Mouse (Mus musculus) midbrain, embryonic 12.5 days (tissue): Measurements from ENCODE around the gene Pnpla6. TPM values are rescaled to one million over a fixed set of nuclear protein-coding genes. Genes with fewer than 3 reads are reported as not detected.
A peak's percentile ranks its signal among the peaks of the same experiment; 100 is the strongest.

Experiments used
- ATAC-seq: fragments of 200-750 bp; cut with Nextera tagmentation; 2 replicates; pipeline ENCODE4 v1.8.0; 2017; ENCODE audit warnings: low read depth, moderate TSS enrichment, moderate library complexity; ENCODE audit not compliant: low FRiP score
- H3K27ac ChIP-seq: fragments of 300-500 bp; sonication (generic); replicated peaks from 2 replicates; pipeline ENCODE4 v1.5.1; 2016; ENCODE audit warnings: mild to moderate bottlenecking
- H3K27me3 ChIP-seq: fragments of 300-500 bp; sonication (generic); 2 replicates; pipeline ENCODE4 v1.6.1; 2016; ENCODE audit warnings: mild to moderate bottlenecking
- H3K36me3 ChIP-seq: fragments of 300-500 bp; sonication (generic); 2 replicates; pipeline ENCODE4 v1.6.1; 2016
- H3K4me1 ChIP-seq: fragments of 300-500 bp; sonication (generic); 2 replicates; pipeline ENCODE4 v1.6.1; 2016
- H3K4me2 ChIP-seq: fragments of 300-500 bp; sonication (generic); replicated peaks from 2 replicates; pipeline ENCODE4 v1.6.1; 2016; ENCODE audit warnings: mild to moderate bottlenecking, moderate library complexity
- H3K4me3 ChIP-seq: fragments of 300-500 bp; sonication (generic); 2 replicates; pipeline ENCODE4 v1.5.1; 2016; ENCODE audit warnings: mild to moderate bottlenecking
- H3K9ac ChIP-seq: fragments of 300-500 bp; sonication (generic); replicated peaks from 2 replicates; pipeline ENCODE4 v1.6.1; 2016; ENCODE audit warnings: mild to moderate bottlenecking, moderate library complexity
- H3K9me3 ChIP-seq: fragments of 300-500 bp; sonication (generic); 2 replicates; pipeline ENCODE4 v1.6.1; 2016; ENCODE audit warnings: mild to moderate bottlenecking
- WGBS: fragments of 180-500 bp; shearing (Covaris S2); methylation state at CpG from one replicate; pipeline ENCODE4 v1.1.7; 2016; 5-methylcytosine and 5-hydroxymethylcytosine counted together
- polyA plus RNA-seq: library from polyadenylated mRNA; unstranded; fragments of >200 nt; fragmentation: Nextera tagmentation; extraction: Ambion mirVana; gene quantifications from 2 replicates; pipeline ENCODE4 v1.2.1, GENCODE M21; 2016

Pnpla6 gene
- polyA plus RNA-seq, 1 experiment from 2014 or later, result 30.5 TPM

DNA sequence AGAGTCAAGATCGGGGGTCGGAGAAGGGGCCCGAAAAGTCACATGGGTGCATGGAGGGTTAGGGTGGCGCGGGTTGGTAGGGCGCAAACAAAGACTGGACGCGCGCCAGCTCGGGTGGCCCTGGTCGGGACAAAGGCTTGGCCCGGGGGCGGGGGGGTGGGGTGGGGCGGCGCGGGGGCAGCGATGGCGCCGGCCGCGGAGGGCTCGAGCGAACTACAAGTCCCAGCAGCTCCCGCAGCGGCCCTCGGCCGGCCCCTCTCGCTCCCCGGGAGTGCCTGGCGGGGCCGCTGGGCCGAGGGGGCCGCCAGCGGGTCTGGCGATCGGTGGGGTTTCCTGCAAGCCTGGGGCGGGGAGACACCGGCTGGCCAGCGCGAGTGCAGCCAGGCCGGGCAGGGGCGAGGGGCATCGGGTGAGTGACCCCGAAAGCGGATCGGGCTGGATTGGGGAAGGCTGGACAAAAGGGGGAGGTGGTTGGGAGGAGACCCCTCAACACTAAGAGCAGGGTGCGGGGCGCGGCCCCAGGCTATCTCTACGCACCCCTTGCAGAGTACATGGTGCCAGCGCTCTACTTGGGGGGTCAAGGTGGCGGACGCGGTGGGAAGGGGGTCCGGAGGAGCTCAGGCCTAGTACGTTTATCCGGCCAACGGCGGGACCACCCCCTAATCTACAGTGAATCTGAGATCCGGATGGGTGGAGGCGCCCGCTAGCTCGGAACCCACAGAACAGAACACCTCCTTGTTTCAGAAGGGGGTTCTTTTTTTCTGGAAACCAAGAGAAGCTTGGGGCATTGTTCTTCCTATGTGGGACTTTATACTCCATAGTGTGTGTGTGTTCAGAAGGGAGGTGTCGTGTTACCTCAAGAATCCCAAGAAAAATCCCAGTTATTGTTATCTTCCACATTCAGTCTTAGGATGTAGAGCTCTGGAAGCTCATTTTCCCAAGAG lies 22.0 kb upstream of the Pnpla6 start, which contains the start of gene Zfp358:
Gene Zfp358 (plus strand): TSS at position 238 of the 944 bp plus-strand sequence.
- Histone ChIP-seq H3K27ac (peak within 1 kb of the TSS; percentile 84), H3K4me2 (peak within 1 kb of the TSS; percentile 68), H3K9me3 (peaks cover 10% of the 10 kb centered on the region; the same call in 1 of the 2 replicates), H3K36me3 (peaks cover 36% of the 10 kb centered on the region), H3K9ac (peak within 1 kb of the TSS; percentile 96), H3K4me3 (peak within 1 kb of the TSS; percentile 78), H3K27me3 (no peaks in the 10 kb centered on the region), H3K4me1 (peaks cover 20% of the 10 kb centered on the region)
- peak; percentile 94 for ATAC-seq
- under 1% methylated on average over 61 of the region's 64 CpGs for WGBS

DNA sequence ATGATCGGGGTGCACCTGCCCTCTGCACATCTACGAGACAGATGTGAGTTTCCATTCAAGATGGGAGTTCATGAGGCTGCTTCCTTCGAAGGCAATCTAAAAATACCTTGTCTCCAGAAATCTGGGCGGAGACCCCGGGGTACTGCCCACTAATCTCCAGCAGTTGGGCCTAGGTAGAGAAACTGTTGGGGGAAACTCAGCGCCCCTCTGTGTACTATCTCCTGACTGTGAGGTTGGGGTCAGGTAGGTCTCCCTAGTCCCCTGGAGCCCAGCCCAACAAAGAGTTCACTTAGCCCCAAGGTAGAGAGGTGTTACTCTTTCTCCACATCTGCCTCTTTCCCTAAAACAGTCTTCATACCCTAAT lies 21.4 kb upstream of the Pnpla6 start:
- peak overlapping the region; percentile 96 for H3K9ac ChIP-seq
- peak overlapping the region; percentile 78 for H3K4me3 ChIP-seq
- ATAC-seq, result peak; percentile 0; the same call in 1 of the 2 replicates
- H3K4me2 ChIP-seq, result peak overlapping the region; percentile 68
- peaks cover 10% of the 10 kb centered on the region; the same call in 1 of the 2 replicates for H3K9me3 ChIP-seq
- WGBS, result 46% methylated on average over 6 of the region's 6 CpGs
- H3K36me3 ChIP-seq, result peaks cover 36% of the 10 kb centered on the region
- peak overlapping the region; percentile 84 for H3K27ac ChIP-seq
- no peaks in the 10 kb centered on the region for H3K27me3 ChIP-seq
- H3K4me1 ChIP-seq, result peaks cover 20% of the 10 kb centered on the region

DNA sequence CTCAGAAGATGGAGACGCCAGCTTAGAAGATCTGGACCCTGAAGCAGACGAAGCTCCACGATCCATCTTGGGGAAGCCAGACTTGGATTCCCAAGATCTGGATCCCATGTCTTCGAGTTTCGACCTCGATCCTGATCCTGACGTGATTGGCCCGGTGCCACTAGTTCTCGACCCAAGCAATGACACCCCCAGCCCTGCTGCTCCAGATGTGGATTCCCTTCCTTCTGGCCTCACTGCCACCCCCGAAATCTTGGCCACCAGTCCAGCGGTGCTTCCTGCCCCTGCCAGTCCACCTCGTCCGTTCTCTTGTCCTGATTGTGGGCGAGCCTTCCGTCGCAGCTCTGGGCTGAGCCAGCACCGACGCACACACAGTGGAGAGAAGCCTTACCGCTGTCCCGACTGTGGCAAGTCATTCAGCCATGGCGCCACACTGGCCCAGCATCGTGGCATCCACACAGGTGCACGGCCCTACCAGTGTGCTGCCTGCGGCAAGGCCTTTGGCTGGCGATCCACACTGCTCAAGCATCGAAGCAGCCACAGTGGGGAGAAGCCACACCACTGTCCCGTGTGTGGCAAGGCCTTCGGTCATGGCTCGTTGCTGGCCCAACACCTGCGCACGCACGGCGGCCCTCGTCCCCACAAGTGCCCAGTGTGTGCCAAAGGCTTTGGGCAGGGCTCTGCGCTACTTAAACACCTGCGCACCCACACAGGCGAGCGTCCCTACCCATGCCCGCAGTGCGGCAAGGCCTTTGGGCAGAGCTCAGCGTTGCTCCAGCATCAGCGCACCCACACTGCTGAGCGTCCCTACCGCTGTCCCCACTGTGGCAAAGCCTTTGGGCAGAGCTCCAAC lies 19.4 kb upstream of the Pnpla6 start:
- no peak overlapping the region for H3K27ac ChIP-seq
- H3K4me1 ChIP-seq, result peaks cover 21% of the 10 kb centered on the region
- ATAC-seq, result no peak
- no peak overlapping the region for H3K9ac ChIP-seq
- H3K4me3 ChIP-seq, result no peak overlapping the region
- 96% methylated on average over 44 of the region's 44 CpGs for WGBS
- peaks cover 10% of the 10 kb centered on the region; the same call in 1 of the 2 replicates for H3K9me3 ChIP-seq
- H3K27me3 ChIP-seq, result no peaks in the 10 kb centered on the region
- H3K4me2 ChIP-seq, result no peak overlapping the region
- H3K36me3 ChIP-seq, result peaks cover 36% of the 10 kb centered on the region

- peaks cover 10% of the 10 kb centered on the region; the same call in 1 of the 2 replicates for H3K9me3 ChIP-seq
- no peaks in the 10 kb centered on the region for H3K27me3 ChIP-seq
- no peak overlapping the region for H3K4me2 ChIP-seq
- peaks cover 36% of the 10 kb centered on the region for H3K36me3 ChIP-seq
- H3K4me3 ChIP-seq, result no peak overlapping the region
- no peak overlapping the region for H3K9ac ChIP-seq
- peaks cover 27% of the 10 kb centered on the region for H3K4me1 ChIP-seq
- no peak for ATAC-seq
- 94% methylated on average over 15 of the region's 15 CpGs for WGBS
- H3K27ac ChIP-seq, result no peak overlapping the region
These were observed 18.8 kb upstream of the Pnpla6 start for GRCm38 (mm10) chr8:3496428-3496748.

- Histone ChIP-seq H3K9ac (no peak overlapping the region), H3K27ac (no peak overlapping the region), H3K4me3 (no peak overlapping the region), H3K27me3 (no peaks in the 10 kb centered on the region), H3K4me1 (peaks cover 36% of the 10 kb centered on the region), H3K36me3 (peaks cover 36% of the 10 kb centered on the region), H3K9me3 (peaks cover 10% of the 10 kb centered on the region; the same call in 1 of the 2 replicates), H3K4me2 (no peak overlapping the region)
- no peak for ATAC-seq
- 93% methylated on average over 3 of the region's 3 CpGs for WGBS
These were observed 16.6 kb upstream of the Pnpla6 start for GRCm38 (mm10) chr8:3498583-3498982.

DNA sequence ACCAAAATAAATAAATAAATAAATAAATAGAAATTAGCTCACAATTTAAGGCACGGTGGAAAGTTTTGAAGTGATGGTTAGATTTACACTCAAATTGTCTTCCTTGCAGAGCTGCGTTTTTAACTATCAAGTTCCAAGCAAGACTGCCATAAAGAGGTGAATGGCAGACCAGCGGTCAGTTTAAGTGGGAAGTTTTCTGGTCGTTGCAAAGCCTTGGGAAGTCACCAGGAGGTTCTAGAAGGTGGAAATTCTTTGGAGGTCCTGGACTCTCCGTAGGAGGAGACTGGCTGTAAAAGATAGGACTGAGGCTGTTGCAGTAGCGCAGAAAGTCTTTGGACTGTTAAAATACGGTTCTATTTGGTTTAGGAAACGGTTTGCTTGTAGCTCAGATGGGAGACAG lies 15.4 kb upstream of the Pnpla6 start:
- WGBS, result 9% methylated on average over 8 of the region's 8 CpGs

GRCm38 (mm10) chr8:3500235-3501090 lies 14.7 kb upstream of the Pnpla6 start, which contains the start of gene Mcoln1:
Gene Mcoln1 (plus strand): TSS chr8:3500457.
- H3K9me3 ChIP-seq, result peaks cover 4% of the 10 kb centered on the region; the same call in 1 of the 2 replicates
- H3K4me2 ChIP-seq, result peak within 1 kb of the TSS; percentile 79
- peak; percentile 91 for ATAC-seq
- peaks cover 25% of the 10 kb centered on the region for H3K36me3 ChIP-seq
- H3K4me1 ChIP-seq, result peaks cover 29% of the 10 kb centered on the region
- peak within 1 kb of the TSS; percentile 87 for H3K27ac ChIP-seq
- under 1% methylated on average over 69 of the region's 70 CpGs for WGBS
- H3K9ac ChIP-seq, result peak within 1 kb of the TSS; percentile 83
- H3K27me3 ChIP-seq, result no peaks in the 10 kb centered on the region
- peak within 1 kb of the TSS; percentile 78 for H3K4me3 ChIP-seq

More for the DNA sequence above, 15.4 kb upstream of the Pnpla6 start:
- Histone ChIP-seq H3K27me3 (no peaks in the 10 kb centered on the region), H3K9ac (peak overlapping the region; percentile 78), H3K36me3 (peaks cover 32% of the 10 kb centered on the region), H3K4me2 (peak overlapping the region; percentile 79), H3K4me3 (peak overlapping the region; percentile 78), H3K27ac (peak overlapping the region; percentile 87), H3K9me3 (peaks cover 10% of the 10 kb centered on the region; the same call in 1 of the 2 replicates), H3K4me1 (peaks cover 29% of the 10 kb centered on the region)
- no peak; the same call in 1 of the 2 replicates for ATAC-seq

GRCm38 (mm10) chr8:3502217-3502616 lies 13.0 kb upstream of the Pnpla6 start:
- H3K27me3 ChIP-seq, result no peaks in the 10 kb centered on the region
- ATAC-seq, result no peak
- H3K9me3 ChIP-seq, result no peaks in the 10 kb centered on the region
- peaks cover 20% of the 10 kb centered on the region for H3K4me1 ChIP-seq
- WGBS, result 79% methylated on average over 4 of the region's 4 CpGs
- no peak overlapping the region for H3K9ac ChIP-seq
- no peak overlapping the region for H3K4me3 ChIP-seq
- peaks cover 24% of the 10 kb centered on the region for H3K36me3 ChIP-seq
- H3K4me2 ChIP-seq, result no peak overlapping the region
- no peak overlapping the region for H3K27ac ChIP-seq

GRCm38 (mm10) chr8:3507979-3508754 lies 7.0 kb upstream of the Pnpla6 start:
- no peak overlapping the region for H3K9ac ChIP-seq
- ATAC-seq, result no peak
- no peaks in the 10 kb centered on the region for H3K27me3 ChIP-seq
- H3K4me3 ChIP-seq, result no peak overlapping the region
- peaks cover 73% of the 10 kb centered on the region for H3K36me3 ChIP-seq
- no peaks in the 10 kb centered on the region for H3K4me1 ChIP-seq
- no peak overlapping the region for H3K27ac ChIP-seq
- no peak overlapping the region for H3K4me2 ChIP-seq
- H3K9me3 ChIP-seq, result no peaks in the 10 kb centered on the region
- 86% methylated on average over 6 of the region's 6 CpGs for WGBS

- Histone ChIP-seq H3K9me3 (no peaks in the 10 kb centered on the region), H3K4me3 (peak overlapping the region; percentile 57), H3K36me3 (peaks cover 39% of the 10 kb centered on the region), H3K27me3 (no peaks in the 10 kb centered on the region), H3K4me2 (peak overlapping the region; percentile 95), H3K4me1 (peaks cover 12% of the 10 kb centered on the region; the same call in 1 of the 2 replicates), H3K27ac (peak overlapping the region; percentile 31), H3K9ac (peak overlapping the region; percentile 63; the same call in 1 of the 2 replicates)
- ATAC-seq, result no peak
- WGBS, result 37% methylated on average over 13 of the region's 13 CpGs
These were observed 420 bp upstream of the Pnpla6 start for GRCm38 (mm10) chr8:3514681-3515247.
